Mouse (Mus musculus): ENCODE measurements around the gene Pacrg. TPM values are rescaled to one million over a fixed set of nuclear protein-coding genes. Genes with fewer than 3 reads are reported as not detected.

Gene Pacrg
- polyA plus RNA-seq, 1 experiment from 2014 or later, result 1.8 TPM

- Histone ChIP-seq H3K4me1 (ENCODE audit: control insufficient read depth, insufficient read depth, low read length) (no peaks in the 10 kb centered on the region), H3K36me3 (ENCODE audit: control insufficient read depth, insufficient read depth, low read length) (no peaks in the 10 kb centered on the region), H3K9ac (replicated peaks; ENCODE audit: low read depth, low read length) (no peak overlapping the region), H3K9me3 (ENCODE audit: control insufficient read depth, low read depth, low read length) (no peaks in the 10 kb centered on the region), H3K4me2 (replicated peaks; ENCODE audit: low read depth, low read length) (no peak overlapping the region), H3K27ac (ENCODE audit: low read length) (no peak overlapping the region), H3K4me3 (ENCODE audit: low read depth, low read length) (no peak overlapping the region), H3K27me3 (ENCODE audit: control insufficient read depth, insufficient read depth, low read length) (no peaks in the 10 kb centered on the region)
- 46% methylated on average over 4 of the region's 4 CpGs for WGBS
- no peak for ATAC-seq (ENCODE audit: insufficient number of reproducible peaks, insufficient read depth, low FRiP score, low read depth)
Measured at GRCm38 (mm10) chr17:10732303-10733048, 107.6 kb downstream of the Pacrg start.

- Histone ChIP-seq H3K27me3 (ENCODE audit: control insufficient read depth, insufficient read depth, low read length) (no peaks in the 10 kb centered on the region), H3K9ac (replicated peaks; ENCODE audit: low read depth, low read length) (no peak overlapping the region), H3K4me3 (ENCODE audit: low read depth, low read length) (no peak overlapping the region), H3K4me2 (replicated peaks; ENCODE audit: low read depth, low read length) (no peak overlapping the region), H3K27ac (ENCODE audit: low read length) (no peak overlapping the region), H3K36me3 (ENCODE audit: control insufficient read depth, insufficient read depth, low read length) (no peaks in the 10 kb centered on the region), H3K4me1 (ENCODE audit: control insufficient read depth, insufficient read depth, low read length) (no peaks in the 10 kb centered on the region), H3K9me3 (ENCODE audit: control insufficient read depth, low read depth, low read length) (no peaks in the 10 kb centered on the region)
- WGBS, result 87% methylated on average over 3 of the region's 3 CpGs
- no peak for ATAC-seq (ENCODE audit: insufficient number of reproducible peaks, insufficient read depth, low FRiP score, low read depth)
Measured at GRCm38 (mm10) chr17:10724853-10725252, 115.3 kb downstream of the Pacrg start.

GRCm38 (mm10) chr17:10721562-10721961, 118.5 kb downstream of the Pacrg start:
- Histone ChIP-seq H3K4me1 (ENCODE audit: control insufficient read depth, insufficient read depth, low read length) (no peaks in the 10 kb centered on the region), H3K9me3 (ENCODE audit: control insufficient read depth, low read depth, low read length) (no peaks in the 10 kb centered on the region), H3K27me3 (ENCODE audit: control insufficient read depth, insufficient read depth, low read length) (no peaks in the 10 kb centered on the region), H3K9ac (replicated peaks; ENCODE audit: low read depth, low read length) (no peak overlapping the region), H3K27ac (ENCODE audit: low read length) (no peak overlapping the region), H3K4me3 (ENCODE audit: low read depth, low read length) (no peak overlapping the region), H3K4me2 (replicated peaks; ENCODE audit: low read depth, low read length) (no peak overlapping the region), H3K36me3 (ENCODE audit: control insufficient read depth, insufficient read depth, low read length) (no peaks in the 10 kb centered on the region)
- no peak for ATAC-seq (ENCODE audit: insufficient number of reproducible peaks, insufficient read depth, low FRiP score, low read depth)
- WGBS, result 7% methylated on average over 1 of the region's 1 CpGs

GRCm38 (mm10) chr17:10717148-10717547, 123.0 kb downstream of the Pacrg start:
- 88% methylated on average over 1 of the region's 1 CpGs for WGBS
- ATAC-seq (ENCODE audit: insufficient number of reproducible peaks, insufficient read depth, low FRiP score, low read depth), result no peak
- Histone ChIP-seq H3K4me3 (ENCODE audit: low read depth, low read length) (no peak overlapping the region), H3K4me1 (ENCODE audit: control insufficient read depth, insufficient read depth, low read length) (no peaks in the 10 kb centered on the region), H3K9me3 (ENCODE audit: control insufficient read depth, low read depth, low read length) (no peaks in the 10 kb centered on the region), H3K36me3 (ENCODE audit: control insufficient read depth, insufficient read depth, low read length) (no peaks in the 10 kb centered on the region), H3K27me3 (ENCODE audit: control insufficient read depth, insufficient read depth, low read length) (no peaks in the 10 kb centered on the region), H3K27ac (ENCODE audit: low read length) (no peak overlapping the region), H3K4me2 (replicated peaks; ENCODE audit: low read depth, low read length) (no peak overlapping the region), H3K9ac (replicated peaks; ENCODE audit: low read depth, low read length) (no peak overlapping the region)

- H3K4me1 ChIP-seq (ENCODE audit: control insufficient read depth, insufficient read depth, low read length), result no peaks in the 10 kb centered on the region
- no peak overlapping the region for H3K4me2 ChIP-seq (replicated peaks; ENCODE audit: low read depth, low read length)
- no peak overlapping the region for H3K9ac ChIP-seq (replicated peaks; ENCODE audit: low read depth, low read length)
- no peaks in the 10 kb centered on the region for H3K27me3 ChIP-seq (ENCODE audit: control insufficient read depth, insufficient read depth, low read length)
- H3K27ac ChIP-seq (ENCODE audit: low read length), result no peak overlapping the region
- WGBS, result 46% methylated on average over 6 of the region's 6 CpGs
- H3K36me3 ChIP-seq (ENCODE audit: control insufficient read depth, insufficient read depth, low read length), result no peaks in the 10 kb centered on the region
- no peaks in the 10 kb centered on the region for H3K9me3 ChIP-seq (ENCODE audit: control insufficient read depth, low read depth, low read length)
- no peak overlapping the region for H3K4me3 ChIP-seq (ENCODE audit: low read depth, low read length)
- ATAC-seq (ENCODE audit: insufficient number of reproducible peaks, insufficient read depth, low FRiP score, low read depth), result no peak
Measured at GRCm38 (mm10) chr17:10702781-10703180, 137.3 kb downstream of the Pacrg start.

- no peak overlapping the region for H3K27ac ChIP-seq (ENCODE audit: low read length)
- no peak overlapping the region for H3K4me2 ChIP-seq (replicated peaks; ENCODE audit: low read depth, low read length)
- H3K4me1 ChIP-seq (ENCODE audit: control insufficient read depth, insufficient read depth, low read length), result no peaks in the 10 kb centered on the region
- 60% methylated on average over 8 of the region's 8 CpGs for WGBS
- H3K9me3 ChIP-seq (ENCODE audit: control insufficient read depth, low read depth, low read length), result no peaks in the 10 kb centered on the region
- H3K4me3 ChIP-seq (ENCODE audit: low read depth, low read length), result no peak overlapping the region
- no peak for ATAC-seq (ENCODE audit: insufficient number of reproducible peaks, insufficient read depth, low FRiP score, low read depth)
- H3K9ac ChIP-seq (replicated peaks; ENCODE audit: low read depth, low read length), result no peak overlapping the region
- no peaks in the 10 kb centered on the region for H3K36me3 ChIP-seq (ENCODE audit: control insufficient read depth, insufficient read depth, low read length)
- H3K27me3 ChIP-seq (ENCODE audit: control insufficient read depth, insufficient read depth, low read length), result no peaks in the 10 kb centered on the region
Measured at GRCm38 (mm10) chr17:10698041-10698440, 142.1 kb downstream of the Pacrg start.

- Histone ChIP-seq H3K4me1 (ENCODE audit: control insufficient read depth, insufficient read depth, low read length) (no peaks in the 10 kb centered on the region), H3K27me3 (ENCODE audit: control insufficient read depth, insufficient read depth, low read length) (no peaks in the 10 kb centered on the region), H3K27ac (ENCODE audit: low read length) (no peak overlapping the region), H3K36me3 (ENCODE audit: control insufficient read depth, insufficient read depth, low read length) (no peaks in the 10 kb centered on the region), H3K4me3 (ENCODE audit: low read depth, low read length) (no peak overlapping the region), H3K4me2 (replicated peaks; ENCODE audit: low read depth, low read length) (no peak overlapping the region), H3K9ac (replicated peaks; ENCODE audit: low read depth, low read length) (no peak overlapping the region), H3K9me3 (ENCODE audit: control insufficient read depth, low read depth, low read length) (no peaks in the 10 kb centered on the region)
- no peak for ATAC-seq (ENCODE audit: insufficient number of reproducible peaks, insufficient read depth, low FRiP score, low read depth)
Measured at GRCm38 (mm10) chr17:10695421-10695820, 144.7 kb downstream of the Pacrg start.

GRCm38 (mm10) chr17:10677098-10677497, 163.0 kb downstream of the Pacrg start:
- WGBS, result 76% methylated on average over 4 of the region's 4 CpGs
- Histone ChIP-seq H3K4me3 (ENCODE audit: low read depth, low read length) (no peak overlapping the region), H3K27me3 (ENCODE audit: control insufficient read depth, insufficient read depth, low read length) (no peaks in the 10 kb centered on the region), H3K9me3 (ENCODE audit: control insufficient read depth, low read depth, low read length) (no peaks in the 10 kb centered on the region), H3K9ac (replicated peaks; ENCODE audit: low read depth, low read length) (no peak overlapping the region), H3K27ac (ENCODE audit: low read length) (no peak overlapping the region), H3K4me1 (ENCODE audit: control insufficient read depth, insufficient read depth, low read length) (no peaks in the 10 kb centered on the region), H3K4me2 (replicated peaks; ENCODE audit: low read depth, low read length) (no peak overlapping the region), H3K36me3 (ENCODE audit: control insufficient read depth, insufficient read depth, low read length) (no peaks in the 10 kb centered on the region)
- no peak for ATAC-seq (ENCODE audit: insufficient number of reproducible peaks, insufficient read depth, low FRiP score, low read depth)

- Histone ChIP-seq H3K27me3 (ENCODE audit: control insufficient read depth, insufficient read depth, low read length) (no peaks in the 10 kb centered on the region), H3K4me3 (ENCODE audit: low read depth, low read length) (no peak overlapping the region), H3K9me3 (ENCODE audit: control insufficient read depth, low read depth, low read length) (no peaks in the 10 kb centered on the region), H3K4me1 (ENCODE audit: control insufficient read depth, insufficient read depth, low read length) (no peaks in the 10 kb centered on the region), H3K4me2 (replicated peaks; ENCODE audit: low read depth, low read length) (no peak overlapping the region), H3K9ac (replicated peaks; ENCODE audit: low read depth, low read length) (no peak overlapping the region), H3K27ac (ENCODE audit: low read length) (no peak overlapping the region), H3K36me3 (ENCODE audit: control insufficient read depth, insufficient read depth, low read length) (no peaks in the 10 kb centered on the region)
- 78% methylated on average over 5 of the region's 5 CpGs for WGBS
- ATAC-seq (ENCODE audit: insufficient number of reproducible peaks, insufficient read depth, low FRiP score, low read depth), result no peak
Measured at GRCm38 (mm10) chr17:10675536-10675935, 164.6 kb downstream of the Pacrg start.

All from stomach, embryonic 14.5 days (tissue).